Mouse (Mus musculus) forebrain, embryonic 12.5 days (tissue): Measurements from ENCODE around the gene Myo1a. TPM values are rescaled to one million over a fixed set of nuclear protein-coding genes. Genes with fewer than 3 reads are reported as not detected.

ENCODE experiments used
- ATAC-seq: fragments of 200-750 bp; cut with Nextera tagmentation; 2 replicates; pipeline ENCODE4 v1.8.0; 2017; ENCODE audit warnings: moderate TSS enrichment; ENCODE audit not compliant: low FRiP score
- H3K27ac ChIP-seq: fragments of 300-500 bp; sonication (generic); 2 replicates; pipeline ENCODE4 v1.5.1; 2016; ENCODE audit warnings: mild to moderate bottlenecking
- H3K27me3 ChIP-seq: fragments of 300-500 bp; sonication (generic); 2 replicates; pipeline ENCODE4 v1.6.1; 2016; ENCODE audit warnings: mild to moderate bottlenecking
- H3K36me3 ChIP-seq: fragments of 300-500 bp; sonication (generic); replicated peaks from 2 replicates; pipeline ENCODE4 v1.6.1; 2016; ENCODE audit warnings: mild to moderate bottlenecking
- H3K4me1 ChIP-seq: fragments of 300-500 bp; sonication (generic); 2 replicates; pipeline ENCODE4 v1.6.1; 2016
- H3K4me2 ChIP-seq: fragments of 300-500 bp; sonication (generic); 2 replicates; pipeline ENCODE4 v1.6.1; 2016; ENCODE audit warnings: mild to moderate bottlenecking, moderate library complexity
- H3K4me3 ChIP-seq: fragments of 300-500 bp; sonication (generic); replicated peaks from 2 replicates; pipeline ENCODE4 v1.5.1; 2016; ENCODE audit warnings: mild to moderate bottlenecking
- H3K9ac ChIP-seq: fragments of 300-500 bp; sonication (generic); 2 replicates; pipeline ENCODE4 v1.6.1; 2016; ENCODE audit warnings: mild to moderate bottlenecking
- H3K9me3 ChIP-seq: fragments of 300-500 bp; sonication (generic); 2 replicates; pipeline ENCODE4 v1.6.1; 2016
- WGBS: fragments of 180-500 bp; shearing (Covaris S2); methylation state at CpG from one replicate; pipeline ENCODE4 v1.1.7; 2016; 5-methylcytosine and 5-hydroxymethylcytosine counted together
- polyA plus RNA-seq: library from polyadenylated mRNA; unstranded; fragments of >200 nt; fragmentation: Nextera tagmentation; extraction: Ambion mirVana; gene quantifications from 2 replicates; pipeline ENCODE4 v1.2.1, GENCODE M21; 2016

Myo1a gene
- polyA plus RNA-seq, 1 experiment from 2014 or later, result 0.50 TPM

DNA sequence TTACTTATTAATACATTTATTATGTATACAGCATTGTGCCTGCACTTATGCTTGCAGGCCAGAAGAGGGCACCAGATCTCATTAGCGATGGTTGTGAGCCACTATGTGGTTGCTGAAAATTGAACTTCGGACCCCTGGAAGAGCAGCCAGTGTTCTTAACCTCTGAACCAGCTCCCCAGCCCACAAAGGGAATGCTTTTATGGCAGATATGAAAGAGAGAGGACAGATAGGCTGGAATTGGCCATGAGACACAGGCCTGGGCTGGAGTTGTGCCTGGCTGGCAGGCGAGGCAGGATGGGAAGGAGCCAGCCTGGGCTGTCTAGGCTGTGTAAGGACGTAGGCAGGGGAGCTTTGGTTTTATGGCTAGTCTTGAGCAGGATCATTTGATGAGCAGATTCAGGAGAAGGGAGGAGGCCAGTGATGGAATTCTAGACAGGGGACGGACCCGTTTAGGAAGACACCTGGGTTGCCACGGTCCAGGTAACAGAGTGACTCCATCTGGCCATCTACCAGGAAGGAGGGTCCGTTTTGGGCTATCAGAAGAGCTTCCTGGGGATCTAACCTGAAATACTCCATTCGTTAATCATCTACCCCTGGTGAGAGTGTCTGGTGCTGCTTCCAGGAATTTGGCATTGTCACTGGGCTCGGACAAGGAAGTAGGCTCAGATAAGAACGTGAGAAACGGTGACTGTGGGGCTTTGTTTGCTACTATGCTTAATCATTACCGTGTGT is 33.3 kb downstream of the Myo1a start:
- H3K4me2 ChIP-seq, result 0 out of 2 replicates have a peak overlapping the region, but pooled peaks have one; percentile 81
- H3K4me3 ChIP-seq, result no peak overlapping the region

DNA sequence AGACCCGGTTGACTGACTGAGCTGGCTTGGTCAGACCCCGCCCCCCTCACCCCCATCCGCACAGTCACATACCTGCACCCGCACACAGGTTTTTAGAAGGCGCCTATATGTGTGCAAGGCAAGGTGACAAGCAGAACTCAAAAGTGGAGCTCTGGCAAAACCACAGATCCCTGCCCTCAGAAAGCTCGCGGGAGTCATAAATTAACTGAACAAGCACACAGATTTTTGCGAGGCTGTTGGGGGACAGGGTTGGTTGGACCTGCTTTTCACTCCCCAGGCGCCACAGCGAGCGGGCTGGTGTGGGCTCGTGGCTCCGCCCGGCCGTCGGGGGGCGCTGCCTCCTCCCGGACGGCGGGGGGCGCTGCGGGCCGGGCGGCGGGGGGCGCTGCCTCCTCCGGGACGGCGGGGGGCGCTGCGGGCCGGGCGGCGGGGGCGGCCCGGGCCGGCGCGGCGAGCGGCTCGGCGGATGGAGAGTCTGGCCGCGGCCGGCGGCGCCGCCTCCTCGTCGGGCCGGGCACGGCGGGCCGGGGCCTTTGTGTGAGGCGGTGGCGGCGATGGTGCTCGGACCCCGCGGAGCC is 34.2 kb downstream of the Myo1a start, which contains the start of gene Zbtb39:
Zbtb39 (plus strand) TSS at position 456 of the 578 bp plus-strand sequence.
- Histone ChIP-seq H3K9ac (peak within 1 kb of the TSS; percentile 99), H3K9me3 (no peaks in the 10 kb centered on the region), H3K27ac (peak within 1 kb of the TSS; percentile 82), H3K4me1 (peaks cover 13% of the 10 kb centered on the region), H3K4me3 (peak within 1 kb of the TSS; percentile 98), H3K4me2 (peak within 1 kb of the TSS; percentile 81), H3K36me3 (peaks cover 29% of the 10 kb centered on the region), H3K27me3 (peaks cover 24% of the 10 kb centered on the region)
- peak; percentile 88 for ATAC-seq
- 1% methylated on average over 35 of the region's 61 CpGs for WGBS

More for the DNA sequence above, 33.3 kb downstream of the Myo1a start:
- Histone ChIP-seq H3K27ac (no peak overlapping the region), H3K9me3 (no peaks in the 10 kb centered on the region), H3K9ac (no peak overlapping the region), H3K36me3 (peaks cover 21% of the 10 kb centered on the region), H3K4me1 (peaks cover 13% of the 10 kb centered on the region), H3K27me3 (peaks cover 31% of the 10 kb centered on the region)
- no peak for ATAC-seq
- WGBS, result 54% methylated on average over 13 of the region's 13 CpGs

DNA sequence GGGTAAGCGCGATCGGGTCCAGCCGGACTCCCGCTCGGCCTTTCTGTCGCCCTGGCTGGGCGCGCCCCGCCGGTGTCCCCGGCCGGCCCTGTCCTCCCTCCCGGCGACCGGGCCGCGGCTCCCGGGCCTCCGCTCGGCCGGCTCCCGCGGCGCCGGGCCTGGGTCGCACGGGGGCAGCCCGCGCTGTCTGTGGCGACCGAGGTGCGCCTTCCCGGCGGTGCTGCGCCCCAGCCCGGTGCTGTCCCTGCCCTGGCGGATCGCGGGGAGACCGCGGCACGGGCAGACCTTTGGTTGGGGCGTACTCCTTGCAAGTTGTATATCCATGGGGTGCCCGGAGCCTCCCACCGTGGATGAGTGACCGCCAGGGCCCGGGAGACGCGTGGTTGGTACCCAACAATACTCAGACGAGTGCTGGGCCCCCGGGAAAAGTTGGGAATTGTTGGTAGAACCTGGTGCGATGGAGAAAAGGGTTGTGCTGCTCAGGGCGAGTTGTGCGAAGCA is 34.7 kb downstream of the Myo1a start:
- Histone ChIP-seq H3K9me3 (no peaks in the 10 kb centered on the region), H3K27me3 (peaks cover 22% of the 10 kb centered on the region), H3K4me1 (peaks cover 13% of the 10 kb centered on the region), H3K4me3 (peak overlapping the region; percentile 98), H3K4me2 (peak overlapping the region; percentile 81), H3K9ac (peak overlapping the region; percentile 99), H3K36me3 (peaks cover 35% of the 10 kb centered on the region), H3K27ac (peak overlapping the region; percentile 82)
- ATAC-seq, result peak; percentile 75
- under 1% methylated on average over 39 of the region's 55 CpGs for WGBS

DNA sequence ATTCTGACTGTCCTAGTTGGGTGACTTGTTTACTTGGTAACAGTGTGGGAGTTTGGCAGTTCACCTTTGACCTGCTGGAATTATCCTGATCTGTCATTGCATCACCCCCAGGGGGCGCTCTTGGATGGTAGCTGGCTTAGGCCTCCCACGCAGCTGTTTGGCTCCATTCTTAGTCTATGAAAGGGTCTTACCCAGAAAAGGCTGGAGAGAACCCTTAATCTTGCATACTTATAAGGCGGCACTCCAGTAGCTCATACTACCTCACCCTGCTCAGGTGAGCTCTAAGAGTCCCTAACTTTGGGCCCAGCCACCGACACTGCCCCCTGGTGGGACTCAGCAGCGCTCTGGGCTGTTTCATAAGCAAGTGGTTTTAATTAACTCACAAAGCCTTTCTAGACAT is 39.7 kb downstream of the Myo1a start:
- ATAC-seq, result no peak
- H3K9ac ChIP-seq, result no peak overlapping the region
- no peaks in the 10 kb centered on the region for H3K27me3 ChIP-seq
- peaks cover 21% of the 10 kb centered on the region for H3K4me1 ChIP-seq
- peaks cover 73% of the 10 kb centered on the region for H3K36me3 ChIP-seq
- H3K27ac ChIP-seq, result no peak overlapping the region
- 61% methylated on average over 5 of the region's 5 CpGs for WGBS
- H3K9me3 ChIP-seq, result no peaks in the 10 kb centered on the region
- H3K4me2 ChIP-seq, result no peak overlapping the region
- no peak overlapping the region; the same call in 1 of the 2 replicates for H3K4me3 ChIP-seq

DNA sequence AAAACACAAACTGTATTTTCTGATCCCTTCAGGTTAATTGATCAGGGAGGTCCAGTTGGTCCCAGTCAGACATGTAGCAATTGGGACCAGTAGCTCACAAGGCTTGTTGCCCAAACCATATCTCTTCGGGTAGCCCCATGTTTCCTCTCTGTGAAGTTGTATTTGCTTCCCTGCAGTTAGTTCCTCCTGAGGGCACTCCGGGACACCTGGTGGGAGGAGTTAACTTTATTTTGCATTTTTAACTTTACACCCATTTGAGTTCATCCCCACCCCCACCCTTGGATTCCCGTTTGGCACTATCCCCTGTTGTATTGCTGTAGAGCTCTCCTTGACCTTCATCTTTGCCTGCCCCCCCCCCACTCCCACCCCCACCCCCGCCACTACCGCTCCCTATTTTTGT is 40.9 kb downstream of the Myo1a start:
- Histone ChIP-seq H3K36me3 (peaks cover 73% of the 10 kb centered on the region), H3K27ac (no peak overlapping the region)
- ATAC-seq, result no peak

DNA sequence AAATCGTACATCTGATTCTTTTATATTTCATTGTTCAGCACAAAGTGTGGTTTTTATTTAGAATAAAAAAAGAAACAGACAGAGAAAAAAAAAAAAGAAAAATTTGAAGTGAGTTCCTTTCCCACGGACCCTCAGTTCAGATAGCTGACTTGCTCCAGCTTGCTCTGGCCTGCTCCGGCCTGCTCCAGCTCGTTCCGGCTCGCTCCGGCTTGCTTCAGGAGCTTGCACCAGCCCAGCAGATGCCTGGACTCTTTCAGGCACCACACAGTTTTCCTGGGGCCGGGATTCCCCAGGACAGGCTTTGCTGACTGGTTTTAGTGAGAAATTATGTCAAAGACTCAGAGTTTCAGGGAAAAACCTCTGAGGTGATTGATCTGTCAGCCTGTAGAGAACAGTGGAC is 42.3 kb downstream of the Myo1a start:
- WGBS, result 92% methylated on average over 8 of the region's 8 CpGs
- H3K9ac ChIP-seq, result no peak overlapping the region

More for the DNA sequence above, 40.9 kb downstream of the Myo1a start:
- H3K27me3 ChIP-seq, result no peaks in the 10 kb centered on the region
- no peak overlapping the region for H3K9ac ChIP-seq
- H3K4me1 ChIP-seq, result peaks cover 12% of the 10 kb centered on the region
- no peaks in the 10 kb centered on the region for H3K9me3 ChIP-seq
- H3K4me3 ChIP-seq, result no peak overlapping the region
- 78% methylated on average over 5 of the region's 5 CpGs for WGBS
- no peak overlapping the region for H3K4me2 ChIP-seq

DNA sequence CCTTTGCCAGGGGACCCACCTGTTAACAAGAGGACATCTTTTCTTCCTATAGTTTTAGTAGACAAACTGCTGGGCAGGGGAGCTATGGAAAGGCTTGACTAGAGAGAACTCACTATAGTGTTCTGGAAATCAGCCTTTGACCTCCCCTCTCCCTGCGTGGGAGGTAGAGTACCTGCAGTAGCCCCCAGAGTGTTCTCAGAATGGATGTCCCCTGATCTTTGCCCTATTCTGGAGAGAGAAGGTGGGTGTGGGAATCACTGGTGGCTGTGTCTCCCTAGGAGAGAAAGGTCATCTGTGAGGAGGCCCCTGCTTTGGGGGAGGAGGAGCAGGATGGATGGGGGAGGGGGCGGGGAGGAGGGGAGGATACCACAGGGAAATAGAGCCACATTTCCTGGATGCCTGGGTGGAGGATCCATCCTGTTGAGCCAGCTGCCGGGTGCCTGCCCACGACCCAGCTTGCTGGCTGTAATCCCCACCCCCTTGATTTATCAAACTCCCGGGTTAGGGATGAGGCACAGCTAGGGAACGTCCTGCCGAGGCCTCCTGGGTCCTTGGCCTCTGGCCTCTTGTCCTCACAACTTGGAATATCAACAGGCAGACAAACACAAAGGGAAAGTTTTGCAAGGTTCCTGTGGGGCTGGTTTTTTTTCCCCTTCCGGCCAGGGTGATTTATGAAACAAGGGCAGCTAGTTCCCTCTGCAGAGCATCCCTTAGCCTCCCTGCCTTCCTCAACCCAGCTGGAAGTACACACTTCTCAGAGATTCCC is 44.1 kb downstream of the Myo1a start:
- whole genome bisulfite sequencing, result 27% methylated on average over 7 of the region's 8 CpGs
- no peak overlapping the region for H3K4me3 ChIP-seq
- no peak overlapping the region for H3K27ac ChIP-seq
- ATAC-seq, result no peak
- peaks cover 10% of the 10 kb centered on the region; the same call in 1 of the 2 replicates for H3K4me1 ChIP-seq
- no peaks in the 10 kb centered on the region for H3K9me3 ChIP-seq
- peaks cover 45% of the 10 kb centered on the region for H3K36me3 ChIP-seq
- H3K9ac ChIP-seq, result no peak overlapping the region
- H3K27me3 ChIP-seq, result no peaks in the 10 kb centered on the region
- no peak overlapping the region for H3K4me2 ChIP-seq

More for the DNA sequence above, 42.3 kb downstream of the Myo1a start:
- no peak overlapping the region for H3K4me2 ChIP-seq
- peaks cover 10% of the 10 kb centered on the region; the same call in 1 of the 2 replicates for H3K4me1 ChIP-seq
- H3K9me3 ChIP-seq, result no peaks in the 10 kb centered on the region
- ATAC-seq, result no peak
- no peaks in the 10 kb centered on the region for H3K27me3 ChIP-seq
- H3K4me3 ChIP-seq, result no peak overlapping the region
- H3K36me3 ChIP-seq, result peaks cover 63% of the 10 kb centered on the region
- H3K27ac ChIP-seq, result no peak overlapping the region

DNA sequence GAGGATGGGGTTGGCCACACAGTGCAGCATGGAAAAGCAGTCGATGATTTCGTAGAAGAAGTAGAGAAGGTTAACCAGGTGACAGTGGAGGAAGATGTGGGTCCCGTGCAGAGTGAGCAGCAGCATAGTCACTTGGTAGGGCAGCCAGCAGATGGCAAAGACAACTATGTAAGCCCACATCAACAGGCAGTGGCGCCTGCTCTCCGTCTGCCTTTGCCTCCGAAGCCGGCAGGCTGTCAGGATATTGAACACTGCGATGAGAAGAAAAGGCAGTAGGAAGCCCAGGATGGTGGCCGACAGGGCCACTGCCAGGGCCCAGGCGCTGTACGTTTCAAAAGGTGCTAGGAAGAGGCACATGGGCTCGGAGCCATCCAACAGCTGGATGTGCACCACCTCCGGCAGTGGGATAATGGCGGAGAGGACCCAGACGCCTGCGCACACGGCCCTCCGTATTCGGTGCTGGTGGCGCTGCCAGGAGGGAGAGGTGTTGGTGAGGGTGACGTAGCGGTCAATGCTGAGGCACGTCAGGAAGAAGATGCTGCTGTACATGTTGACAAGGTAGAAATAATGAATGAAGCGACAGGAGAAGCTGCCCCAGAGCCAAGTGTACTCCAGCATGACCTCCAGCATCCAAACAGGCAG is 45.3 kb downstream of the Myo1a start:
- 45% methylated on average over 24 of the region's 24 CpGs for WGBS
- Histone ChIP-seq H3K4me2 (peak overlapping the region; percentile 41), H3K9me3 (no peaks in the 10 kb centered on the region), H3K36me3 (peaks cover 33% of the 10 kb centered on the region), H3K4me1 (peaks cover 10% of the 10 kb centered on the region; the same call in 1 of the 2 replicates), H3K27ac (no peak overlapping the region), H3K27me3 (no peaks in the 10 kb centered on the region), H3K9ac (no peak overlapping the region), H3K4me3 (0 out of 2 replicates have a peak overlapping the region, but pooled peaks have one; percentile 17)
- no peak for ATAC-seq

DNA sequence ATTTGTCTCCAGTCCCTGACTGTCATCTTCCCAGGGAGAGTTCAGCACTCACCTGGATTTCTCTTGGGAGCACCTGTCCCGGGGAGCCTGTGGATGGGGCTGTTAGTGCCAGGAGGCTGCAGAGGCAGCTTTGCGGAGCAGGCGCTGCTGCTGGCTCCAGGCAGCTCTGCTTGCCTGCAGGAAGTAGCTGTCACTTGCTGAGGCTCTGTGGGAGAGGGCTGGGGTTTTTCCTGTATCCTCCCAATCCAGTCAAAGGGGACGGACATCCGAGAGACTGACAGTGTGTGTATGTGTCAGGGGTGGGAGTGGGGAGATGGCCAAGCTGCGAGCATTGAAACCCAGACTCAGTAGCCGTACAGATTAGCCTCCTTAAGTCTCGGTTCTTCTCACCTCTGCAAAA is 46.6 kb downstream of the Myo1a start, which contains the start of gene Gpr182:
Gpr182 (minus strand) TSS at position 185 of the 400 bp plus-strand sequence.
- no peak for ATAC-seq
- H3K9me3 ChIP-seq, result no peaks in the 10 kb centered on the region
- peaks cover 20% of the 10 kb centered on the region for H3K36me3 ChIP-seq
- peak within 1 kb of the TSS; percentile 41 for H3K4me2 ChIP-seq
- no peak within 1 kb of the TSS for H3K9ac ChIP-seq
- H3K27me3 ChIP-seq, result no peaks in the 10 kb centered on the region
- 71% methylated on average over 8 of the region's 8 CpGs for WGBS
- H3K4me1 ChIP-seq, result peaks cover 10% of the 10 kb centered on the region; the same call in 1 of the 2 replicates
- no peak within 1 kb of the TSS for H3K27ac ChIP-seq
- H3K4me3 ChIP-seq, result no peak within 1 kb of the TSS

DNA sequence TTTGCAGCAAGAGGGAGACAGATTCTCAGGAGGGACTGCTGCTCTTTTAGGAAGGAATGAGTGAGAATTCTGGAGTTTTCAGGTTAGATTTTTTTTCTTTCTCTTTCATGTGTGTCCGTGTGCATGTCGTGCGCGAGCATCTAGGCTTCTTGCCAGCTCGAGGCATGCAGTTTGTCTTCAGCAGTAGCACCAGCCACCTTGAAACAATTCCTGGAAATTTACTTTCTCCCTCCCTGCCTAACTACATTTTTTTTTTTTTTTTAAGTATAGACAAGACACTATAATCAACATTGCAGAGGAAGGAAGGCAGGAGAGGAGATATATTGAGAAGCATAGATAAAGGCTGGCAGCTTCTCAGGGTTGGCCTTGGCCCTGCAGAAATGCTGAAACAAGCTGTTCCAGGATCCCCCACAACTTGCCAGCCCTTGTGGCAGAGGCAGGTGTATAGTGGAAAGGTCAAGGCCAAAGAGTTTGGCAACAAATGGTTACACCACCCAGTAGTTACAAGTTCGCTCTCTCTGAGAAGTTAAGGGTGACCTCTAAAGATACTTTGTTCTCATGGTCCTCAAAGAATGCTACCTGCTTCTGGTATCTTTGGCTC is 49.7 kb downstream of the Myo1a start:
- Histone ChIP-seq H3K4me3 (no peak overlapping the region), H3K27me3 (no peaks in the 10 kb centered on the region), H3K4me2 (no peak overlapping the region), H3K9me3 (no peaks in the 10 kb centered on the region), H3K9ac (no peak overlapping the region), H3K36me3 (no peaks in the 10 kb centered on the region), H3K4me1 (no peaks in the 10 kb centered on the region), H3K27ac (no peak overlapping the region)
- no peak for ATAC-seq
- WGBS, result 84% methylated on average over 6 of the region's 6 CpGs

DNA sequence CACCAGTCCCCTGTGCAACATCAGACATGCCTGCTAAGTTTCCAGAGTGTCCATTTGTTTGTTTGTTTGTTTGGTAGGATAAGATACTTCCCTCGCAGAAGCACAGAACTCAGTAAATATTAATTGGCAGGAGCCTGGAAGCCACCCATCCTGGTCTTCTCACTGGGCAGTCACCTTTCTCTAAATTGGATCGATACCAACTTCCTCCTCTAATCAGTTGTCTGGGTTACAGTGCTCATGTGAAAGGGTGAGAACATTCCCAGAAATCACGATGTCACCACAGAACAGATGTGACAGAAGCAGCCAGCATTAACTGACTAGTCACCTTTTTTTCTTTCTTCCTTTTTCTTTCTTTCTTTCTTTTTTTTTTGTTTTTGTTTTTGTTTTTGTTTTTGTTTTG is 50.3 kb downstream of the Myo1a start:
- Histone ChIP-seq H3K4me2 (no peak overlapping the region), H3K4me3 (no peak overlapping the region), H3K9ac (no peak overlapping the region), H3K36me3 (no peaks in the 10 kb centered on the region), H3K4me1 (no peaks in the 10 kb centered on the region), H3K27me3 (no peaks in the 10 kb centered on the region), H3K27ac (no peak overlapping the region), H3K9me3 (no peaks in the 10 kb centered on the region)
- 88% methylated on average over 3 of the region's 3 CpGs for WGBS
- no peak for ATAC-seq
